Mouse (Mus musculus): ENCODE measurements around the gene Msrb3. TPM values are rescaled to one million over a fixed set of nuclear protein-coding genes. Genes with fewer than 3 reads are reported as not detected.

Gene Msrb3
- polyA plus RNA-seq, 1 experiment from 2014 or later = 12.2 TPM

DNA sequence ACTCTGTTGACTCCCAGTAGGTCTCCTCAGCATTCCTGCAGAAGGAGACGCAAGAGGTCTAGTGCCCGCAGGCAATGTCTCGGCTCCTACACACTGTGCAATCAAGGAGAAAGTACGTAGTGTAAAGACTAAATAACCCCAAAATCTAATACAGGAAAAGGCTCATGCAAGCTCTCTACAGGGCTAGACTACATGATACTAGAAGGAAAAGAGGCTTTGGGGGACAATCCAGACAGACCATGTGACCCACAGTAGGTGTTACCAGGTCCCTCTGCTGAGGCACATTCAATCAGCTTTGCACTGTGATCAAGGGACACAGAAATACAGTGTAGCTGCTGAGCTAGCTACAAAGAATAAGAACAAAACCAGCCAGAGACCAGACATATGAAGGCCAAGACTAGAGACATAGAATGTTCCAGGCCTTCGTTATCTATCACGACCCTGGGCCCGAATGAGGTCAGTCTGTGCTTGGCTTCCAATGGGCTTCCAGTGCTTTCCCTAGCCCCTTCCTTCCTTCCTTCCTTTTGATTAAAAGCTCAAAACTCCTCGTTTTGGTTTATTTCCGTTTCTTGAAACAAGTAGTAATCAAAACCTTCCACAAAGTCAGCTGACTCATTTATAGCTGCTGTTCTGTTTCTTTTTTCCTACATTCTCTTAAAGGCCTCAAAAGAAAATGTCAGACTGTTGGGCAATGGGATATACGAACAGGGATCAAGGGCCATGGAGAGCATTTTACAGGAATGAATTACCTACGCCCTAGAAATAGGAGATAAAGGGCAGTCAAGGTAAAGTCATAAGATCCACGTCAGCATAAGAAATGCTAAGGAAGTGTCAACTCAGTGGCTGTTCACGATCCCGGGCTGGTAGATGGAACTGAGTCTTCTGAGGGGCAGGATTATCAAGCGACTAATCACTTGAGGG is 3.7 kb downstream of the Msrb3 start:
- Histone ChIP-seq H3K36me3 (peaks cover 2% of the 10 kb centered on the region; the same call in 1 of the 2 replicates), H3K9me3 (0 out of 2 replicates have a peak, but pooled peaks cover 3% of the 10 kb centered on the region), H3K4me3 (no peak overlapping the region), H3K4me2 (replicated peaks) (peak overlapping the region; percentile 41; the same call in 1 of the 2 replicates), H3K9ac (no peak overlapping the region), H3K4me1 (peaks cover 27% of the 10 kb centered on the region), H3K27me3 (peaks cover 2% of the 10 kb centered on the region; the same call in 1 of the 2 replicates), H3K27ac (no peak overlapping the region)
- WGBS = 74% methylated on average over 15 of the region's 15 CpGs
- no peak for ATAC-seq (ENCODE audit: low FRiP score, low read depth)

DNA sequence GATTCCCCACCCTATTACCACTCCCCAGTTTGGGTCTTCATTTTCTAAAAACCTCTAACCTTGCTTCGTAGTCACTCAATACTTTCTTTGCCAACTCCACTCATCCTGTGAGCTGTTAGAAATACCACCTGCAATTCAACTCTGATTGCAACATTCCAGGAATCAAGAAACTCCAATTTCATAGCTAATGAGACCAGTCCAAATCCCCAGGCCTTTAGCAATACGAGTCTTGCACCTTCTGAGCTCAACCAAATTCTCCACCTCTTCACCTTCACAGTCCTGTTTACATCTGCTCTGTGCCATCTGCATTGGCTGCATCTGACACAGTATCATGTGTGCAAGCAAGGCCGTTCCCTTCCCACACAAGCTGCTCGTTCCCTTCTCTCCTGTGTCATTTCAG is 5.0 kb downstream of the Msrb3 start:
- Histone ChIP-seq H3K9me3 (0 out of 2 replicates have a peak, but pooled peaks cover 3% of the 10 kb centered on the region), H3K4me3 (no peak overlapping the region), H3K27me3 (no peaks in the 10 kb centered on the region), H3K9ac (no peak overlapping the region), H3K4me2 (replicated peaks) (no peak overlapping the region), H3K27ac (no peak overlapping the region), H3K4me1 (peaks cover 22% of the 10 kb centered on the region), H3K36me3 (peaks cover 2% of the 10 kb centered on the region; the same call in 1 of the 2 replicates)
- no peak for ATAC-seq (ENCODE audit: low FRiP score, low read depth)
- 60% methylated on average over 4 of the region's 4 CpGs for WGBS

DNA sequence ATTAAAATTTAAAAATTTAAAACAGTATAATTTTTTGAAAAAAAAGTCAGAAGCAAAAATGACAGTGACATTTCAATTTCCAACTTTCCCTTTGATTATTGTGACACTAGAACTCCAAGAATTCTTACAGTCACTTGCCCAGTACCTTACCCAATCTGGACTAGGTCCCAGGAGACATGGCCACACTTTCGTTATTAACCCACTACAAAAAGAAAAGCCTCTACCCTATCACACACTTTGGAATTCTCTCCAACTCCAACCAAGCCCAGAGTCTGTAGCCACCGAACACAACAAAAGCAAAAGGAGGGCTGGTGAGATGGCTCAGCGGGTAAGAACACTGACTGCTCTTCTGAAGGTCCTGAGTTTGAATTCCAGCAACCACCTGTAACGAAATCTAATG is 7.8 kb downstream of the Msrb3 start:
- H3K27me3 ChIP-seq = no peaks in the 10 kb centered on the region
- H3K27ac ChIP-seq = no peak overlapping the region
- 91% methylated on average over 4 of the region's 4 CpGs for whole genome bisulfite sequencing
- H3K4me1 ChIP-seq = peaks cover 16% of the 10 kb centered on the region; the same call in 1 of the 2 replicates
- no peak for ATAC-seq (ENCODE audit: low FRiP score, low read depth)
- H3K4me2 ChIP-seq (replicated peaks) = no peak overlapping the region
- H3K9ac ChIP-seq = no peak overlapping the region
- H3K9me3 ChIP-seq = 0 out of 2 replicates have a peak, but pooled peaks cover 3% of the 10 kb centered on the region
- peaks cover 2% of the 10 kb centered on the region; the same call in 1 of the 2 replicates for H3K36me3 ChIP-seq
- H3K4me3 ChIP-seq = no peak overlapping the region

DNA sequence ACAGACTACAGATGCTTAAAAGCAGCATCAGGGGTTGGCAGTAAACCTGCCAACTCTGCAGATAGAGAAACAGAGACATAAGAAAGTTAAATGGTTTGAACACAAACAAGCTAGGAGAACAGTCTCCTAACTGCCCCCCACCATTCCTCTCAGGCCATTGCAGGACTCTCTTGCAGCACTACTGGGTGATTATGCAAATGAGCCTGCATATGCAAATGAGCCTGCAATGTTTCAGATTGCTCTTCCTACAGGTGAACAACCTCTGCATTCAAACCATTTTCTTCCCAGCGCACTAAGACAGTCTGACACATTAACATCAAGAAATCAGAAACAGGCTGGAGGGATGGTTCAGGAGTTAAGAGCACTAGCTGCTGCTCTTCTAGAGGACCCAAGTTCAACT is 8.3 kb downstream of the Msrb3 start:
- Histone ChIP-seq H3K9me3 (0 out of 2 replicates have a peak, but pooled peaks cover 3% of the 10 kb centered on the region), H3K27ac (no peak overlapping the region), H3K4me2 (replicated peaks) (no peak overlapping the region), H3K36me3 (peaks cover 2% of the 10 kb centered on the region; the same call in 1 of the 2 replicates), H3K27me3 (no peaks in the 10 kb centered on the region), H3K4me3 (no peak overlapping the region), H3K9ac (no peak overlapping the region), H3K4me1 (peaks cover 12% of the 10 kb centered on the region; the same call in 1 of the 2 replicates)
- no peak for ATAC-seq (ENCODE audit: low FRiP score, low read depth)
- WGBS = 97% methylated on average over 1 of the region's 1 CpGs

DNA sequence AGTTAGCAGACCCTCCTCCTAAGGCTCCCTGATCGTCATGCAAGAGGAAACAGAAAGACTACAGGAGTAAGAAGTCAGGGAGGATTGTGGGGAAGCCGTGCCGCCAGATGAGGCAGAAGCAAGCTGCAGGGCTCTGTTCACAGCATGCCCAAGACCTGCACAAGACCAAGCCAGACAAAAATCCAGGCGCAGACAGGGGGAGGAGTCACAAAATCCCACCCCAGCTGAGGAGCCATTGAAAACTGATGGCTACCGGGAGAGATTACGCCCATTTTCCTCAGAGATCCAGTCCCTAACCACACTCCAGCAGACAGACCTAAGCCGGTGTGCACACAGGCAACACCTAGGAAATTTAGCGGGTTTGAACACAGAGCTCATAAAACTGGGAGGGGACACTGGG is 10.4 kb downstream of the Msrb3 start:
- Histone ChIP-seq H3K4me2 (replicated peaks) (no peak overlapping the region), H3K27me3 (no peaks in the 10 kb centered on the region), H3K36me3 (peaks cover 12% of the 10 kb centered on the region), H3K27ac (no peak overlapping the region), H3K4me3 (no peak overlapping the region), H3K4me1 (peaks cover under 1% of the 10 kb centered on the region; the same call in 1 of the 2 replicates), H3K9ac (no peak overlapping the region), H3K9me3 (0 out of 2 replicates have a peak, but pooled peaks cover 3% of the 10 kb centered on the region)
- ATAC-seq (ENCODE audit: low FRiP score, low read depth) = no peak
- 92% methylated on average over 8 of the region's 8 CpGs for WGBS

DNA sequence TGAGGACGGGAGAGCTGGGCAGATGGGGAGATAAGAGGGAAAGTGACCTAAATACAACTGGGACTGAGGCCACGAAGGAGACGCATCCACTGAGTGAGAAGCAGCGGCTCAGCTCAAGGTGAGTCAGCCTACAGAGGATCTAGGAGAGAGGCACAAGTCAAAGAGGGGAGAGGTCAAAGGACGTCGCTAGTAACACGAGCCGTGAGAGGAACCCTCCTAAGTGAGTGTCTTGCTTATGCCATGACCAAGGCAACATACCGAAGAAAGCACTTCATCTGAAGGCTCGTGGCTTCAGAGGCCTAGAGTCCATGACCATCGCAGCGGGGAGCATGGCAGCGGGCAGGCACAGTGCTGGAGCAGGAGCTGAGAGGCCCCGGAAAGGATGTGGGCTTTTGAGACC is 14.7 kb downstream of the Msrb3 start:
- no peak; the same call in 1 of the 2 replicates for ATAC-seq (ENCODE audit: low FRiP score, low read depth)
- 94% methylated on average over 14 of the region's 14 CpGs for WGBS

DNA sequence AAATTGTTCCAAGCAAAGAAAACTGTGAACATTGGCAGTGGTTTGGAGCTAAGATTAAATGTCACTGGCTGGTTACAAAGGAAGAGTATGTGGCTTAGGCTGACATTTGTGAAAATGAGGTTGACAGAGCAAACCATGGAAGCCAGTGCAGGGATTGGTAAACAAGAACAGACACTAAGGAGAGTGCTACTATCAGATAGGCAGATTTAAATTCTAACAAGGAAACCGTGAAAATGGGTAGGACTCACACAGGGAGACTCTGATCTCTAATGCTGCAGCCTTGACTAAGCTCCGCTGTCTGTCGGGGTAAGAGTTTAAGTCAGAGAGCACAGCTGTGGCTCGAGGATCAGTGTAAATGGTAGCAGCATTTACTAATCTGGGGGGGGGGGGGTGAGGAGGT is 15.2 kb downstream of the Msrb3 start:
- Histone ChIP-seq H3K4me1 (peaks cover 21% of the 10 kb centered on the region), H3K9ac (no peak overlapping the region), H3K27me3 (no peaks in the 10 kb centered on the region), H3K9me3 (no peaks in the 10 kb centered on the region), H3K27ac (no peak overlapping the region), H3K36me3 (peaks cover 10% of the 10 kb centered on the region), H3K4me3 (no peak overlapping the region), H3K4me2 (replicated peaks) (peak overlapping the region; percentile 73; the same call in 1 of the 2 replicates)
- 70% methylated on average over 4 of the region's 4 CpGs for WGBS
- ATAC-seq (ENCODE audit: low FRiP score, low read depth) = no peak

More for the DNA sequence above, 14.7 kb downstream of the Msrb3 start:
- Histone ChIP-seq H3K27me3 (no peaks in the 10 kb centered on the region), H3K4me1 (peaks cover 21% of the 10 kb centered on the region), H3K4me2 (replicated peaks) (no peak overlapping the region), H3K9ac (no peak overlapping the region), H3K9me3 (no peaks in the 10 kb centered on the region), H3K36me3 (peaks cover 10% of the 10 kb centered on the region), H3K4me3 (no peak overlapping the region), H3K27ac (no peak overlapping the region)

DNA sequence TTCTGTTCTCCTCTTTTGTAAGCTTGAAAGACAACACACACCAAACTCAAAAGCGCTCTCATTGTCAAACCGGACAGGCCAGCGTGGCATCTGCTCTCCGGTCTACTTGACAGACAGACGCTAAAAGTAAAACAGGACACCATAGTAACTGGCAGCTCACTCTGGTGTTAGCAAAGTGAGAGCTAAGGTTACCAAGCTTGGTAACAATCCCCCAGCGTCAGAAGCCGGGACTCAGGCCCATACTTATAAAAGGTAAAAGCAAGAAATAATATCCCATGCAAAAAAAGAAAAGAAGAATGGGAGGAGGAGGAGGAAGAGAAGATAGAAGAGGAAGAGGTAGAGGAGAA is 15.9 kb downstream of the Msrb3 start:
- Histone ChIP-seq H3K4me2 (replicated peaks) (peak overlapping the region; percentile 73), H3K9me3 (no peaks in the 10 kb centered on the region), H3K27ac (peak overlapping the region; percentile 61), H3K9ac (no peak overlapping the region), H3K36me3 (peaks cover 10% of the 10 kb centered on the region), H3K4me1 (peaks cover 21% of the 10 kb centered on the region), H3K27me3 (no peaks in the 10 kb centered on the region), H3K4me3 (peak overlapping the region; percentile 37)
- WGBS = 9% methylated on average over 7 of the region's 7 CpGs
- no peak; the same call in 1 of the 2 replicates for ATAC-seq (ENCODE audit: low FRiP score, low read depth)

DNA sequence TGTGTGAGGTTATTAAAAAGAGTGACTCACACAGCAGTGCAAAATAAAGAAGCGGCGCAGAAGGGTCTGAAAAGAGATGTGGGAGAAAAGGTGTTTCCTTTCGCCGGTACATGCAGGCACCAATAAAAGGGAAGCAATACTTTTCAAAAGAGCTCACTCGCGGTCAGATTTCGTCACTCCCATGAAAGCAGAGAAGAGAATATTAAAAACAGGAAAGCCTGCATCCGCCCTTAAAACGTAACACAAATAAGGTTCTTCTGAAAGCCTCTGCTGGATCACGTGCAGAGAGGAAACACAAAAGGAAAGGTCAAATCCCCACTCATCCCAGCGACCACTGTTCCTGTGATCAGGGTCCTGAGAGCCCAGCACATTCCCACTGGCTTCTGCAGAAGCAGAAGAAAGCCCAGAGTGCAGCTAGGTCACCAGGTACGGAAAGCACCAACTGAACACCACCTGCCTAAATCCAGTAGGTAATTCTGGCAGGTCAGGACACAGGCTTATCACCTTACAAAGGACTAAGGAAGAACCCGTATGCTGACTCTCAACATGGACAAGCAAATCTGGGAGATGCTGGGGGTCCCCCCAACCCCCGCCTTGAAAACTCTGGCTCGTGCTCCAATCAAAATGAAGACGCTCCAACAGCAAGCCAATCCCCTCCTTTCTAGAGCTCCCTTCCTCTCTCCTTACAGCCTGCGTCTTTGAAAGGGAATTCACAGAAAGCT is 16.4 kb downstream of the Msrb3 start:
- ATAC-seq (ENCODE audit: low FRiP score, low read depth) = peak; percentile 80
- peaks cover 21% of the 10 kb centered on the region for H3K4me1 ChIP-seq
- H3K4me3 ChIP-seq = peak overlapping the region; percentile 37
- no peaks in the 10 kb centered on the region for H3K27me3 ChIP-seq
- H3K27ac ChIP-seq = peak overlapping the region; percentile 61
- H3K36me3 ChIP-seq = peaks cover 10% of the 10 kb centered on the region
- H3K4me2 ChIP-seq (replicated peaks) = peak overlapping the region; percentile 73
- H3K9me3 ChIP-seq = no peaks in the 10 kb centered on the region
- WGBS = 10% methylated on average over 17 of the region's 17 CpGs
- H3K9ac ChIP-seq = peak overlapping the region; percentile 54

DNA sequence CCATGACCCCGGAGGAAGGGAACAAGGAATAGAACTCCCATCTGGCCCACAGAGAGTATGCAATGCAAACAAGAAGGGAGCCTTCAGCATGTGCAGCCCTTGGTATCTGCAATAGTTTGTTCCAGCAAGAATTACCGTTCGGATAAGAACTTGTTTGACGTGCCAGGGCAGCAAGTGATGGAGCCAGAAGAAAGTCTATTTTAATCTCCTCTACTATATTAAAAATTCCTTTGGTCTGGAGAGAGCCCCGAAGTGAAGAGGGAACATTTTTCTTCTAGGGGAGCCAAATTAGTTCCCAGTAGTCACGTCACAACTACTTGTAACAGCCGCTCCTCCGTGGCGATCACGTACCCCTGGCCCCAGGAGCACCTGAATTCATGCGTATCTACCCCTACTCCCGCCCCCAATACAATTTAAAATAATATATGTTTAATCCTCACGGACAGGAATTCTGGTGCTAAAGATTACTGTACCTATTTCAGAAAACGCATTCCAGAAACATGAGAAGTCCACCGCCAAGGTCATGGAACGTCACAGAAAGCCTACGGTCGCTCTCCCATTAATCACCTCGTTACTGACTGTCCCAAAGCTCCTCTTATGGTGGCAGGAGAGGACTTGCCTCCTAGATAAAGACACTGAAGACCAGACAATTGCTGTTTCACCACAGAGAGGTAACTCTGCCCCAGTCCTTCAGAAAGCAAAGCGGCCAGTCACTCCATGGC is 22.2 kb downstream of the Msrb3 start:
- 52% methylated on average over 20 of the region's 20 CpGs for WGBS
- ATAC-seq (ENCODE audit: low FRiP score, low read depth) = no peak
- Histone ChIP-seq H3K27me3 (no peaks in the 10 kb centered on the region), H3K4me1 (peaks cover 53% of the 10 kb centered on the region), H3K9me3 (no peaks in the 10 kb centered on the region), H3K27ac (no peak overlapping the region), H3K36me3 (no peaks in the 10 kb centered on the region), H3K9ac (no peak overlapping the region), H3K4me3 (no peak overlapping the region; the same call in 1 of the 2 replicates), H3K4me2 (replicated peaks) (peak overlapping the region; percentile 50)

DNA sequence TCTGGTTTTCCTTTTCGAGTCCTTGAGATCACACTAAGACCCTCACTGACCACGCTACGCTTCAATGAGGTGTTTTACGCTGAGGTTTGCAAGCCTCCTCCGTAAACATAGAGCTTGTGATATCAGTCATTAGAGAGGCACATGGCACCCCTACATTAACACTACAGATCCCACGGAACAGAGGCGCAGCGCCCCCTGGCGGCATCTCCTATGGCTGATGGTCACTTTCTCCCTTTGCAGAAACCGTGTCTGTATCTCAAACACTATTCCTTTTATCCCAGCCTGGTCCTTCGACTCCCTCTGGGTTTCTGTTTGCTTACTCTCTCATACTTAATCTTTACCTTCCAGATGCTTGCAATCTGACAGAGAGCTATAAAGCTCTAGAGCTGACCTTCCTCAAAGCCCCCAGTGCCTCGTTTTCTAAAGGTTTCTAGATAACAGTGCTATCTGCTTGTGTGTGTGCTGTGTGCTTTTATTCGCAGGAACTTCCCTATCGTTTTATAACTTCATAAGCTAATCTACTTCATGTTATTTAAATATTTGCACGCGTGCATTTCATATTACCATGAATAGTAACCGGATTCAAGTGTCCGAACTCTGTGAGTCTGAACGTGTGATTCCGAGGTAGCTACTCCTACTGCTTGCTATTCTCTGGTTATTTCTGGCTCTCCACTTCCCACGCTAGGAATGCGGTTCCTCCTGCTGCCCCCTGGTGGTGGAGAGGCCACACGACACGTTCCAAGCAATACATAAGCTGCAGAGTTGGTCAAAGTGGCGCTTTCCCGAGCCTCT is 23.0 kb downstream of the Msrb3 start:
- Histone ChIP-seq H3K4me3 (no peak overlapping the region; the same call in 1 of the 2 replicates), H3K4me1 (peaks cover 57% of the 10 kb centered on the region), H3K4me2 (replicated peaks) (peak overlapping the region; percentile 50), H3K27ac (peak overlapping the region; percentile 48; the same call in 1 of the 2 replicates), H3K9ac (no peak overlapping the region), H3K27me3 (peaks cover under 1% of the 10 kb centered on the region; the same call in 1 of the 2 replicates), H3K9me3 (no peaks in the 10 kb centered on the region), H3K36me3 (no peaks in the 10 kb centered on the region; the same call in 1 of the 2 replicates)
- 0 out of 2 replicates have a peak, but pooled peaks have one; percentile 41 for ATAC-seq (ENCODE audit: low FRiP score, low read depth)
- WGBS = 20% methylated on average over 26 of the region's 26 CpGs
